Mouse (Mus musculus) hindbrain, embryonic 15.5 days (tissue): ENCODE measurements around the gene Olfr112. TPM values are rescaled to one million over a fixed set of nuclear protein-coding genes. Genes with fewer than 3 reads are reported as not detected.

ENCODE experiments used
- polyA plus RNA-seq: library from polyadenylated mRNA; unstranded; fragments of >200 nt; fragmentation: Nextera tagmentation; extraction: Ambion mirVana; gene quantifications from 2 replicates; pipeline ENCODE4 v1.2.1, GENCODE M21; 2015

Olfr112 gene
- polyA plus RNA-seq, 1 experiment from 2014 or later, result not detected

Other genes with a start within 250 kb of the Olfr112 start
- not detected in 2 replicates for gene Olfr103, start 229.8 kb downstream of the Olfr112 start, polyA plus RNA-seq
- gene Olfr104-ps, start 209.9 kb downstream of the Olfr112 start, polyA plus RNA-seq, result not detected in 2 replicates
- not detected in 2 replicates for gene Olfr105-ps, start 190.4 kb downstream of the Olfr112 start, polyA plus RNA-seq
- gene Olfr106-ps, start 179.1 kb downstream of the Olfr112 start, polyA plus RNA-seq, result not detected in 2 replicates
- gene Olfr107, start 170.2 kb downstream of the Olfr112 start, polyA plus RNA-seq, result not detected in 2 replicates
- gene Olfr108, start 124.0 kb downstream of the Olfr112 start, polyA plus RNA-seq, result not detected in 2 replicates
- gene Olfr109, start 110.5 kb downstream of the Olfr112 start, polyA plus RNA-seq, result not detected in 2 replicates
- not detected in 2 replicates for gene H2-M2, start 85.9 kb downstream of the Olfr112 start, polyA plus RNA-seq
- gene Olfr110, start 77.0 kb downstream of the Olfr112 start, polyA plus RNA-seq, result not detected in 2 replicates
- gene Olfr111, start 61.4 kb downstream of the Olfr112 start, polyA plus RNA-seq, result not detected in 2 replicates
- gene Olfr113, start 8.2 kb upstream of the Olfr112 start, polyA plus RNA-seq, result not detected in 2 replicates
- not detected in 2 replicates for gene Olfr114, start 23.3 kb upstream of the Olfr112 start, polyA plus RNA-seq
- not detected in 2 replicates for gene Olfr115, start 57.7 kb upstream of the Olfr112 start, polyA plus RNA-seq
- not detected in 2 replicates for gene Olfr116, start 57.7 kb upstream of the Olfr112 start, polyA plus RNA-seq
- not detected in 2 replicates for gene Olfr117, start 94.3 kb upstream of the Olfr112 start, polyA plus RNA-seq
- not detected in 2 replicates for gene Olfr118, start 97.5 kb upstream of the Olfr112 start, polyA plus RNA-seq
- gene Olfr119, start 127.1 kb upstream of the Olfr112 start, polyA plus RNA-seq, result not detected in 2 replicates
- gene Olfr120, start 152.4 kb upstream of the Olfr112 start, polyA plus RNA-seq, result not detected in 2 replicates
- gene Olfr121, start 179.4 kb upstream of the Olfr112 start, polyA plus RNA-seq, result not detected in 2 replicates
- not detected in 2 replicates for gene Olfr122, start 199.2 kb upstream of the Olfr112 start, polyA plus RNA-seq
- not detected in 2 replicates for gene Olfr123, start 224.1 kb upstream of the Olfr112 start, polyA plus RNA-seq
- gene Olfr124, start 230.4 kb upstream of the Olfr112 start, polyA plus RNA-seq, result not detected in 2 replicates